Mouse (Mus musculus) heart, embryonic 14.5 days (tissue): Measurements from ENCODE around the gene Cmtm5. TPM values are rescaled to one million over a fixed set of nuclear protein-coding genes. Genes with fewer than 3 reads are reported as not detected.

ENCODE experiments used
- ATAC-seq: fragments of 200-750 bp; cut with Nextera tagmentation; 2 replicates; pipeline ENCODE4 v1.8.0; 2017; ENCODE audit warnings: low read depth, moderate TSS enrichment; ENCODE audit not compliant: insufficient number of reproducible peaks, insufficient read depth, low FRiP score
- H3K27ac ChIP-seq, 2 experiments: fragments of 200-500 bp in 1 of 2; fragments of 300-500 bp in 1 of 2; sonication (generic) in 1 of 2; replicated peaks in 1 of 2; 2 replicates each; pipeline ENCODE4 v1.5.1; 2012 to 2014; ENCODE audit warnings: low read depth in 2 of 2, low read length in 2 of 2, control low read depth in 1 of 2, mild to moderate bottlenecking in 1 of 2, mixed read lengths in 1 of 2; ENCODE audit not compliant: control insufficient read depth in 1 of 2, insufficient read depth in 1 of 2
- H3K27me3 ChIP-seq: fragments of 300-500 bp; sonication (generic); 2 replicates; pipeline ENCODE4 v1.6.1; 2014; ENCODE audit warnings: mild to moderate bottlenecking, low read length, control low read depth; ENCODE audit not compliant: control insufficient read depth, insufficient read depth
- H3K36me3 ChIP-seq: fragments of 300-500 bp; sonication (generic); 2 replicates; pipeline ENCODE4 v1.6.1; 2014; ENCODE audit warnings: mild to moderate bottlenecking, control low read depth, low read length, mixed read lengths; ENCODE audit not compliant: control insufficient read depth, insufficient read depth
- H3K4me1 ChIP-seq, 2 experiments: fragments of 200-500 bp in 1 of 2; fragments of 300-500 bp in 1 of 2; sonication (generic) in 1 of 2; 2 replicates each; pipeline ENCODE4 v1.6.1; 2012 to 2014; ENCODE audit warnings: low read length in 2 of 2, control low read depth in 1 of 2, mixed read lengths in 1 of 2; ENCODE audit not compliant: control insufficient read depth in 2 of 2, insufficient read depth in 2 of 2
- H3K4me2 ChIP-seq: fragments of 300-500 bp; sonication (generic); 2 replicates; pipeline ENCODE4 v1.6.1; 2014; ENCODE audit warnings: mild to moderate bottlenecking, low read length
- H3K4me3 ChIP-seq, 2 experiments: fragments of 200-500 bp in 1 of 2; fragments of 300-500 bp in 1 of 2; sonication (generic) in 1 of 2; 2 replicates each; pipeline ENCODE4 v1.5.1; 2012 to 2014; ENCODE audit warnings: low read length in 2 of 2, mild to moderate bottlenecking in 2 of 2, control low read depth in 1 of 2, low read depth in 1 of 2, moderate library complexity in 1 of 2; ENCODE audit not compliant: control insufficient read depth in 1 of 2, insufficient read depth in 1 of 2
- H3K9ac ChIP-seq: fragments of 300-500 bp; sonication (generic); 2 replicates; pipeline ENCODE4 v1.6.1; 2014; ENCODE audit warnings: mild to moderate bottlenecking, low read length
- H3K9me3 ChIP-seq: fragments of 300-500 bp; sonication (generic); 2 replicates; pipeline ENCODE4 v1.6.1; 2016; ENCODE audit warnings: low read length, control low read depth; ENCODE audit not compliant: control insufficient read depth
- WGBS: fragments of 180-500 bp; shearing (Covaris S2); extraction: QIAGEN DNeasy Blood & Tissue Kit; methylation state at CpG from one replicate; pipeline ENCODE4 v1.1.7; 2014; 5-methylcytosine and 5-hydroxymethylcytosine counted together
- polyA plus RNA-seq: library from polyadenylated mRNA; unstranded; fragments of >200 nt; fragmentation: Nextera tagmentation; extraction: Ambion mirVana; gene quantifications from 2 replicates; pipeline ENCODE4 v1.2.1, GENCODE M21; 2014

Gene Cmtm5
- polyA plus RNA-seq, 1 experiment from 2014 or later = 0.72 TPM

GRCm38 (mm10) chr14:54925349-54926342 lies 10.4 kb upstream of the Cmtm5 start, which contains the start of gene Efs:
Gene Efs, minus strand, starts transcription at chr14:54926126.
- Histone ChIP-seq H3K4me2 (peak within 1 kb of the TSS; percentile 98), H3K9ac (peak within 1 kb of the TSS; percentile 89), H3K36me3 (peaks cover 9% of the 10 kb centered on the region; the same call in 1 of the 2 replicates), H3K4me3 (peak within 1 kb of the TSS; percentile 49 to 61), H3K27ac (peak within 1 kb of the TSS; percentile 87 to 88), H3K9me3 (peaks cover 8% of the 10 kb centered on the region; the same call in 1 of the 2 replicates), H3K27me3 (peaks cover 7% of the 10 kb centered on the region), H3K4me1 (peaks cover 24 to 34% of the 10 kb centered on the region in 2 experiments)
- ATAC-seq = peak; percentile 60
- WGBS = 6% methylated on average over 56 of the region's 57 CpGs

- Histone ChIP-seq H3K4me1 (peaks cover 24 to 35% of the 10 kb centered on the region in 2 experiments), H3K36me3 (0 out of 2 replicates have a peak, but pooled peaks cover 5% of the 10 kb centered on the region), H3K4me2 (peak overlapping the region; percentile 98), H3K4me3 (peak overlapping the region; percentile 49 to 61), H3K9me3 (peaks cover 2% of the 10 kb centered on the region; the same call in 1 of the 2 replicates), H3K27ac (peak overlapping the region; percentile 87 to 88), H3K27me3 (peaks cover 7% of the 10 kb centered on the region), H3K9ac (peak overlapping the region; percentile 89)
- ATAC-seq = peak; percentile 41
- WGBS = under 1% methylated on average over 50 of the region's 58 CpGs
Measured at GRCm38 (mm10) chr14:54926401-54927158, 9.5 kb upstream of the Cmtm5 start.

GRCm38 (mm10) chr14:54927296-54927695 lies 8.8 kb upstream of the Cmtm5 start:
- peak overlapping the region; percentile 89 for H3K9ac ChIP-seq
- H3K4me1 ChIP-seq = peaks cover 24 to 35% of the 10 kb centered on the region in 2 experiments
- H3K4me2 ChIP-seq = peak overlapping the region; percentile 98
- peak overlapping the region; percentile 49 to 61; a peak in 2 of 4 replicates for H3K4me3 ChIP-seq
- H3K9me3 ChIP-seq = no peaks in the 10 kb centered on the region
- 40% methylated on average over 7 of the region's 7 CpGs for WGBS
- H3K27ac ChIP-seq = peak overlapping the region in 1 of 2 experiments; percentile 88; a peak in 2 of 4 replicates
- peaks cover 7% of the 10 kb centered on the region for H3K27me3 ChIP-seq
- no peaks in the 10 kb centered on the region for H3K36me3 ChIP-seq
- no peak for ATAC-seq

GRCm38 (mm10) chr14:54929801-54930200 lies 6.3 kb upstream of the Cmtm5 start:
- no peak overlapping the region for H3K4me2 ChIP-seq
- no peak overlapping the region for H3K27ac ChIP-seq
- H3K36me3 ChIP-seq = no peaks in the 10 kb centered on the region
- ATAC-seq = no peak
- no peak overlapping the region for H3K4me3 ChIP-seq
- peaks cover 7% of the 10 kb centered on the region for H3K27me3 ChIP-seq
- no peaks in the 10 kb centered on the region for H3K9me3 ChIP-seq
- no peak overlapping the region for H3K9ac ChIP-seq
- peaks cover 21 to 32% of the 10 kb centered on the region in 2 experiments for H3K4me1 ChIP-seq
- 53% methylated on average over 5 of the region's 5 CpGs for WGBS

- 38% methylated on average over 2 of the region's 2 CpGs for WGBS
- Histone ChIP-seq H3K4me2 (no peak overlapping the region), H3K9me3 (no peaks in the 10 kb centered on the region), H3K27me3 (peaks cover 7% of the 10 kb centered on the region), H3K9ac (no peak overlapping the region), H3K4me3 (no peak overlapping the region), H3K36me3 (no peaks in the 10 kb centered on the region), H3K4me1 (peaks cover 14 to 26% of the 10 kb centered on the region in 2 experiments), H3K27ac (no peak overlapping the region)
- ATAC-seq = no peak
Measured at GRCm38 (mm10) chr14:54930431-54930830, 5.6 kb upstream of the Cmtm5 start.

- H3K4me3 ChIP-seq = no peak within 1 kb of the TSS
- H3K27me3 ChIP-seq = 0 out of 2 replicates have a peak, but pooled peaks cover 2% of the 10 kb centered on the region
- H3K27ac ChIP-seq = no peak within 1 kb of the TSS
- ATAC-seq = no peak
- 28% methylated on average over 6 of the region's 6 CpGs for WGBS
- no peak within 1 kb of the TSS for H3K9ac ChIP-seq
- no peaks in the 10 kb centered on the region for H3K9me3 ChIP-seq
- no peak within 1 kb of the TSS for H3K4me2 ChIP-seq
- no peaks in the 10 kb centered on the region for H3K36me3 ChIP-seq
- peaks cover 12 to 22% of the 10 kb centered on the region in 2 experiments for H3K4me1 ChIP-seq
Measured at GRCm38 (mm10) chr14:54932645-54933150, 3.4 kb upstream of the Cmtm5 start, which contains the start of gene Il25. Gene Il25, plus strand, starts transcription at chr14:54932695.

- H3K27me3 ChIP-seq = no peaks in the 10 kb centered on the region
- H3K4me1 ChIP-seq = peaks cover 10 to 13% of the 10 kb centered on the region in 2 experiments; a peak in 3 of 4 replicates
- no peak overlapping the region for H3K4me3 ChIP-seq
- peaks cover 23% of the 10 kb centered on the region for H3K36me3 ChIP-seq
- H3K4me2 ChIP-seq = no peak overlapping the region
- no peak overlapping the region; a peak in 1 of 4 replicates for H3K27ac ChIP-seq
- ATAC-seq = no peak
- H3K9me3 ChIP-seq = no peaks in the 10 kb centered on the region
- 24% methylated on average over 6 of the region's 6 CpGs for WGBS
- peak overlapping the region; percentile 41; the same call in 1 of the 2 replicates for H3K9ac ChIP-seq
Measured at GRCm38 (mm10) chr14:54936831-54937160, 735 bp downstream of the Cmtm5 start.
